Mouse (Mus musculus): ENCODE measurements around the gene Psen2. TPM values are rescaled to one million over a fixed set of nuclear protein-coding genes. Genes with fewer than 3 reads are reported as not detected.

Gene Psen2
- total RNA-seq (2022): 10 to 100 TPM; 19.5 to 21.7 (median 20.9) TPM

GRCm38 (mm10) chr1:180263364-180263997 is at the start of gene Psen2:
Gene Psen2, minus strand, starts transcription at chr1:180263438.
- DNase-seq (ENCODE audit: low spot score in 2 of 2): no peak

- no peak for DNase-seq (ENCODE audit: low spot score in 2 of 2)
Observed at GRCm38 (mm10) chr1:180312792-180313311, 49.6 kb upstream of the Psen2 start.

GRCm38 (mm10) chr1:180312286-180312685 is 49.0 kb upstream of the Psen2 start:
- no peak for DNase-seq (ENCODE audit: low spot score in 2 of 2)

- no peak for DNase-seq (ENCODE audit: low spot score in 2 of 2)
Observed at GRCm38 (mm10) chr1:180308897-180309296, 45.7 kb upstream of the Psen2 start.

GRCm38 (mm10) chr1:180307661-180308060 is 44.4 kb upstream of the Psen2 start:
- no peak for DNase-seq (ENCODE audit: low spot score in 2 of 2)

- no peak for DNase-seq (ENCODE audit: low spot score in 2 of 2)
Observed at GRCm38 (mm10) chr1:180306889-180307288, 43.7 kb upstream of the Psen2 start.

- DNase-seq (ENCODE audit: low spot score in 2 of 2): no peak
Observed at GRCm38 (mm10) chr1:180303600-180303999, 40.4 kb upstream of the Psen2 start.

GRCm38 (mm10) chr1:180302253-180303120 is 39.2 kb upstream of the Psen2 start:
- no peak for DNase-seq (ENCODE audit: low spot score in 2 of 2)

- no peak for DNase-seq (ENCODE audit: low spot score in 2 of 2)
Observed at GRCm38 (mm10) chr1:180300997-180301396, 37.8 kb upstream of the Psen2 start.

GRCm38 (mm10) chr1:180300292-180300691 is 37.1 kb upstream of the Psen2 start:
- no peak for DNase-seq (ENCODE audit: low spot score in 2 of 2)

- DNase-seq (ENCODE audit: low spot score in 2 of 2): no peak
Observed at GRCm38 (mm10) chr1:180299697-180300096, 36.5 kb upstream of the Psen2 start.

- no peak for DNase-seq (ENCODE audit: low spot score in 2 of 2)
Observed at GRCm38 (mm10) chr1:180296088-180296487, 32.9 kb upstream of the Psen2 start.

- DNase-seq (ENCODE audit: low spot score in 2 of 2): no peak
Observed at GRCm38 (mm10) chr1:180290358-180290757, 27.1 kb upstream of the Psen2 start.

GRCm38 (mm10) chr1:180289788-180290187 is 26.6 kb upstream of the Psen2 start:
- DNase-seq (ENCODE audit: low spot score in 2 of 2): no peak

GRCm38 (mm10) chr1:180288872-180289468 is 25.7 kb upstream of the Psen2 start:
- no peak for DNase-seq (ENCODE audit: low spot score in 2 of 2)

- no peak for DNase-seq (ENCODE audit: low spot score in 2 of 2)
Observed at GRCm38 (mm10) chr1:180288227-180288626, 25.0 kb upstream of the Psen2 start.

- DNase-seq (ENCODE audit: low spot score in 2 of 2): no peak
Observed at GRCm38 (mm10) chr1:180286081-180286831, 23.0 kb upstream of the Psen2 start.

GRCm38 (mm10) chr1:180283813-180284768 is 20.9 kb upstream of the Psen2 start:
- DNase-seq (ENCODE audit: low spot score in 2 of 2): no peak

- no peak for DNase-seq (ENCODE audit: low spot score in 2 of 2)
Observed at GRCm38 (mm10) chr1:180282581-180282980, 19.3 kb upstream of the Psen2 start.

GRCm38 (mm10) chr1:180279648-180280047 is 16.4 kb upstream of the Psen2 start:
- DNase-seq (ENCODE audit: low spot score in 2 of 2): no peak
